Comparison of ENCODE assay signal across 22 mouse cellular contexts in the genomic region with DNA sequence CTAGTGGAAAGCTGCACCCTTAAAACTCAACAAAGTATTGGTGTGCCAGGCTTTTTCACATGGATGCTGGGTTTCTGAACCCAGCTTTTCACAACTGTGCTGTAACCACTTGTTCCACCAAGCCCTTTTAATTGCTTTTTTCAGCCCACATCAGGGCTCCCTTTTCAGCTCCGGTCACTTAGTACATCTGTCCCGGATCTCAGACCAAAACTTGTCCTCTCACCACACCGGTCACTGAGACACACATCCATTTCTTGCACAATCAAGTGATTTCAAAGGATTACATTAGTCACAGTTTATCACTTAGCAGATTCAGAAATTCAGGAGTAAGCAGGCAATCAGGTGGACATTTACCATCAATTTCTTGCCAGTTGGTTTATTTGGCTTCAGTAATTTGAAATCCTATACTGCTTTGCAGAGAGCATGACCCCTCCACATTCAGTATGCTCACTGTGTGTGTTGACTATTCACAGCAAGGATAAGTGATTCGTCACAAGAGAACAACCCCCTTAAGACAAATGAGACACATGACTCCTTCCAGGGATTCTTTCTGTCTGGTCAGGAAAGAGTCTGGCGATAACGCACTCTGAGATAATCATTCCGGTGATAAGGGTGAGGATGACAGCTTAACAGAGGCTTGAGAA.
DNase-seq lines count a peak whose midpoint lies in the region; ATAC-seq lines count a peak whose summit lies in the region.
"Had no signal": no experiment of that assay in that cellular context is flagged by ENCODE, and none has a peak within 500 bp of the region (broad histone marks: within the 10 kb centered on the region; RNA-seq: fewer than 3 reads in every experiment).

No protein-coding gene starts in this region.

- no peak overlapping the region for H3K4me2 ChIP-seq in hindbrain, embryonic 14.5 days (replicated peaks)
- H3K4me2 ChIP-seq in midbrain, embryonic 12.5 days (replicated peaks): no peak overlapping the region
- no peak overlapping the region for H3K4me2 ChIP-seq in midbrain, embryonic 15.5 days
- H3K4me2 ChIP-seq: forebrain, embryonic 13.5 days; heart, embryonic 13.5 days had no signal

- H3K4me1 ChIP-seq in hindbrain, embryonic 10.5 days (replicated peaks): peaks cover 10% of the 10 kb centered on the region
- H3K4me1 ChIP-seq in hindbrain, embryonic 14.5 days (replicated peaks; ENCODE audit: control insufficient read depth, insufficient read depth, low read length): no peaks in the 10 kb centered on the region
- H3K4me1 ChIP-seq in midbrain, embryonic 12.5 days: no peaks in the 10 kb centered on the region
- H3K4me1 ChIP-seq in midbrain, embryonic 15.5 days: no peaks in the 10 kb centered on the region
- H3K4me1 ChIP-seq: forebrain, embryonic 13.5 days had no signal

- DNase-seq in hindbrain, embryonic 10.5 days (ENCODE audit: low spot score): peak; percentile 4
- DNase-seq in hindbrain, embryonic 14.5 days (ENCODE audit: low spot score): no peak
- peak; percentile 46 for DNase-seq in embryo, embryonic 10.5 days (ENCODE audit: low spot score)
- DNase-seq in mesoderm, embryonic 11.5 days (ENCODE audit: low read depth, low spot score): peak; percentile 36
- no peak for DNase-seq in right cerebral cortex, postnatal 4 days
- no peak for DNase-seq in adrenal gland, postnatal 36 days
- DNase-seq: adrenal gland, postnatal 10 days; B cell, adult 2 months; cerebellum, adult 18-20 months; cerebellum, adult 9-11 months; cerebellum, postnatal 36 days; forebrain, postnatal 0 days; gastrocnemius, postnatal 14 days; heart, postnatal 36 days had no signal

- WGBS in hindbrain, embryonic 10.5 days: 29% methylated on average over 7 of the region's 7 CpGs
- WGBS in hindbrain, embryonic 14.5 days: 16% methylated on average over 7 of the region's 7 CpGs
- 36% methylated on average over 7 of the region's 7 CpGs for WGBS in midbrain, embryonic 12.5 days
- 39% methylated on average over 7 of the region's 7 CpGs for WGBS in midbrain, embryonic 15.5 days

- no peak overlapping the region for H3K27ac ChIP-seq in hindbrain, embryonic 10.5 days
- H3K27ac ChIP-seq in hindbrain, embryonic 14.5 days: no peak overlapping the region
- H3K27ac ChIP-seq in midbrain, embryonic 12.5 days (replicated peaks): no peak overlapping the region
- no peak overlapping the region for H3K27ac ChIP-seq in midbrain, embryonic 15.5 days
- H3K27ac ChIP-seq: embryonic facial prominence, embryonic 10.5 days; forebrain, embryonic 13.5 days; heart, embryonic 13.5 days had no signal

- no peaks in the 10 kb centered on the region for H3K36me3 ChIP-seq in hindbrain, embryonic 10.5 days
- no peaks in the 10 kb centered on the region for H3K36me3 ChIP-seq in hindbrain, embryonic 14.5 days (replicated peaks; ENCODE audit: control insufficient read depth, insufficient read depth)
- H3K36me3 ChIP-seq in midbrain, embryonic 12.5 days: no peaks in the 10 kb centered on the region
- no peaks in the 10 kb centered on the region for H3K36me3 ChIP-seq in midbrain, embryonic 15.5 days (replicated peaks)
- H3K36me3 ChIP-seq: embryonic facial prominence, embryonic 10.5 days; G1E; heart, embryonic 13.5 days had no signal

- no peak for ATAC-seq in hindbrain, embryonic 14.5 days (ENCODE audit: low FRiP score)
- peak; percentile 52; the same call in 1 of the 2 replicates for ATAC-seq in midbrain, embryonic 12.5 days (ENCODE audit: low FRiP score, low read depth)
- ATAC-seq in midbrain, embryonic 15.5 days (replicated peaks): no peak
- ATAC-seq: CD4-positive, CD25-positive, alpha-beta regulatory T cell, adult 4 months; forebrain, embryonic 13.5 days; forebrain, postnatal 0 days; hindbrain, embryonic 16.5 days had no signal

- no peaks in the 10 kb centered on the region for H3K27me3 ChIP-seq in hindbrain, embryonic 10.5 days (ENCODE audit: insufficient read depth, poor library complexity, severe bottlenecking)
- no peaks in the 10 kb centered on the region for H3K27me3 ChIP-seq in hindbrain, embryonic 14.5 days (ENCODE audit: control insufficient read depth, insufficient read depth, low read length)
- H3K27me3 ChIP-seq in midbrain, embryonic 12.5 days: no peaks in the 10 kb centered on the region
- H3K27me3 ChIP-seq in midbrain, embryonic 15.5 days (replicated peaks): no peaks in the 10 kb centered on the region
- H3K27me3 ChIP-seq: forebrain, embryonic 13.5 days; heart, embryonic 13.5 days had no signal

- H3K9ac ChIP-seq in hindbrain, embryonic 14.5 days: no peak overlapping the region
- H3K9ac ChIP-seq in midbrain, embryonic 12.5 days (replicated peaks): no peak overlapping the region
- no peak overlapping the region for H3K9ac ChIP-seq in midbrain, embryonic 15.5 days
- H3K9ac ChIP-seq: forebrain, embryonic 13.5 days; forebrain, postnatal 0 days; heart, embryonic 13.5 days had no signal

- no peaks in the 10 kb centered on the region for H3K9me3 ChIP-seq in hindbrain, embryonic 10.5 days
- H3K9me3 ChIP-seq in hindbrain, embryonic 14.5 days (ENCODE audit: control insufficient read depth, low read length): no peaks in the 10 kb centered on the region
- H3K9me3 ChIP-seq in midbrain, embryonic 12.5 days: no peaks in the 10 kb centered on the region
- H3K9me3 ChIP-seq in midbrain, embryonic 15.5 days: no peaks in the 10 kb centered on the region
- H3K9me3 ChIP-seq: embryonic facial prominence, embryonic 10.5 days; forebrain, embryonic 13.5 days; G1E; heart, embryonic 13.5 days had no signal

- no peak overlapping the region for H3K4me3 ChIP-seq in hindbrain, embryonic 10.5 days
- no peak overlapping the region for H3K4me3 ChIP-seq in hindbrain, embryonic 14.5 days (replicated peaks; ENCODE audit: low read length)
- H3K4me3 ChIP-seq in midbrain, embryonic 12.5 days: no peak overlapping the region
- no peak overlapping the region for H3K4me3 ChIP-seq in midbrain, embryonic 15.5 days
- H3K4me3 ChIP-seq: embryonic facial prominence, embryonic 10.5 days; forebrain, embryonic 13.5 days; heart, embryonic 13.5 days had no signal

Comparison
In these comparisons a context has a peak if more than half of its experiments do, and no peak if none do; other contexts are left out.
1. DNase-seq: peak in hindbrain, embryonic 10.5 days (single experiment), embryo, embryonic 10.5 days (single experiment) and mesoderm, embryonic 11.5 days (single experiment); none in hindbrain, embryonic 14.5 days (single experiment), right cerebral cortex, postnatal 4 days (single experiment) and adrenal gland, postnatal 36 days (0 of 2).